Mouse (Mus musculus) monocyte, adult 2 months (primary cell): ENCODE results near the gene Fbln5.

Experiments
- DNase-seq, 2 experiments: peaks; one replicate each; pipeline ENCODE4 v3.0.0; 2022; ENCODE audit warnings: low spot score in 2 of 2, low read depth in 1 of 2

Fbln5 gene

DNA sequence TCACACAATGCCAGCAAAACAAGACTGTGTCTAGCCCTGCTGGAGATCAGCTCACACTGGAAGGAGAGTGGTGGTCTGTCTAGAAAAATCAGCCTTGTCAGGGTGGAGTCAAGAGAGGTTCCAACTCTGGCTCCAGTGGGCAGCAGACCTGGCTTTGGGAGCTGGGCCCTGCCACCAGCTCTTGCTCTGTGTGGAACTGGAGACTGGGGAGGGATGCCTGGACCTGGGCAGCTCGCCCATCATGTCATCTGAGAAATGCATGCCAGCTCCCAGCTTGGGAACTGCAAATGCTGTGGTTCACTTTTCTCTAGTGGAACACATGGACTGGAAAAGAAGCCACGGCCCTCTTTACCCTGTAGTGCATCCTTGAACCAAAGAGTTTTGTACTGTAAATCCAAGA, 8.3 kb downstream of the Fbln5 start:
- no peak for DNase-seq

- no peak for DNase-seq
Observed at GRCm38 (mm10) chr12:101807400-101807799, 11.5 kb downstream of the Fbln5 start.

- no peak for DNase-seq
Observed at GRCm38 (mm10) chr12:101802445-101802844, 16.4 kb downstream of the Fbln5 start.

- no peak for DNase-seq
Observed at GRCm38 (mm10) chr12:101801744-101802143, 17.1 kb downstream of the Fbln5 start.

DNA sequence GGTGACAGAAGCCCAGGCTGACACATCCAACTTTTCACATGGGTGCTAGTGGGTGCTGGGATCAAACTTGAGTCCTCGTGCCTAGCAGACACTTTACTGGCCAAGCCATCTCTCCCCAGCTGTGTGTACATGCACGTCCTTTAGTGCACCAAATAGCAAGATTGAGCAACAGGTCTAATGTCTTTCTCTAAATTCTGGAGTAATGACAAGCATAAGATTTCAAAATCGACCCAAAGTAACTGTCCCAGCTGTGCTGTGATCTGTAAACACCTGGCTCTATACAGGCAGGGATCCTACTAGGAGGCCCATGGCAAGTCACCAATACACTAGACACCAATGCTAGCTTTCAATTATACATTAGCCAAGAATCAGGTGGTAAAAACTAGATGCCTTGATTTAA, 17.8 kb downstream of the Fbln5 start:
- no peak for DNase-seq

DNA sequence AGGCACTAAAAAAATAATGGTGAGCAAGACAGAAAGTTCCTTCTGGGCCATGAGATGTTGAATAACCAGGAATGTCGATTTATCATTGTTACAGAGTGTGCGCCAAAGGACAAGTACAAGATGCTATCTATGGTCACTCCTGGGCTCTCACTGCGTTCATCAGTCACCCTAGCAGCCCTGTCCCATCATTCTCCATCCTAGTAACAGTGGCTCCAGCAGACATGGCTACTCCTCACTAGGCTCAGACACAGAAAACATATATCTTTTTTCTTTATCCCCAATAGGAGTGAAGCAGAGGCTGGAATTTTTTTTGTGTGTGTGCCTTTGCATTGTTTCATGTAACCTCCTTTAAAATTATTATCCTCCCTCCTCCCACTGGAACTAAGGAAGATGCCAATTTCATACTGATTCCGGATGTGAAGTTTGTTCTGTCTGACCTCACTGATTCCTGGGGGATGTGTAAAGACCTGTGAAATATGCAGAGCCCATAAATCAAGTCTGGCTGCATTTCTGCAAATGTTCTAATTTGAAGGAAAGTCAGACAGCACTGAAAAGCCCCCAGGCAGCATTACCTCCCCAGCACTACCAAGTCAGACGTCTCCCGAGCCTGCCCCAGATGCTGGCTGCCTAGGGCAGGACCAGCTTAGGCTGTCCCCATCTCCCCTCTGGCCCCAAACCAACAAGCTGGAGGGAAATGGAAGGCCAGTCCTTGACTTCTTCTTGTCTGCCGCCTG, 20.5 kb downstream of the Fbln5 start:
- DNase-seq, result no peak

- DNase-seq, result no peak
Observed at GRCm38 (mm10) chr12:101794458-101794857, 24.4 kb downstream of the Fbln5 start.

GRCm38 (mm10) chr12:101793221-101793621, 25.6 kb downstream of the Fbln5 start:
- DNase-seq, result no peak

- no peak for DNase-seq
Observed at GRCm38 (mm10) chr12:101792684-101793083, 26.2 kb downstream of the Fbln5 start.

DNA sequence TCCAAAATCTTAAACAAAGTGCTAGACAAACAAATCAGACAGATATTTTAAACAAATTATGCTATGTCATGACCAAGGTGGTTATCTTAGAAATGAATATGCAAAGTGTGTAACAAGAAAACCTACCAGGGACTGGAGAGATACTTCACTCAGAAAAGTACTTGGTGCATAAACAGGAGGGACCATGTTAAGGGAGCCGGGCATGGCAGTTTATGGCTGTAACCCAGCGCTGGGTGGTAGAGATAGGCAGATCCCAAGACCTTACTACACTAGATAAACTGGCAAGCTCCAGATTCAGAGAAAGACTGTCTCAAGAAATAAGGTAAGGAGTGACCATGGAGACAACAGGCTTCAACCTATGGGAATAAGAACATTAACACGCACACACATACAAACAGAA, 29.1 kb downstream of the Fbln5 start:
- no peak for DNase-seq

GRCm38 (mm10) chr12:101789250-101789649, 29.6 kb downstream of the Fbln5 start:
- DNase-seq, result no peak

GRCm38 (mm10) chr12:101782787-101783186, 36.1 kb downstream of the Fbln5 start:
- no peak for DNase-seq

DNA sequence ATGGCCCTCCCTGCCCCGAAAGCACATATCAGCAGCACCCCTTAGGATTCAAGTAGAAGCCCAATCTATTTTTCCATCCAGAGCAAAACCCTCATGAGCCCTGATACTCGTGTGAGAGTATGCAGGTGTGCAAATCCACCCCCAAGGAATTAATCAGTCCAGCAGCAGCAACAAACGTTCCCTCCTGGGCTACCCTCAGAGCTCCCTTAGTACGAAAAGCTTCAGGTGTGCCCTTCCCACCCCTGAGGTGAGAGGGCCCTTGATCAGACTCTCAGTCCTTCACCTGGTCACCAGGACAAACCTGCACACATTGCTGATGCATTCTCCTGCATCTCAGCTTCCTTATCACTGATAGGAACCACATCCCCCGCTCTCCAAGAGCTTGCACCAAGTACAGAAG, 37.9 kb downstream of the Fbln5 start:
- no peak for DNase-seq

- no peak for DNase-seq
Observed at GRCm38 (mm10) chr12:101777613-101778325, 41.1 kb downstream of the Fbln5 start.

- DNase-seq, result no peak
Observed at GRCm38 (mm10) chr12:101776383-101776782, 42.5 kb downstream of the Fbln5 start.

GRCm38 (mm10) chr12:101774116-101774515, 44.7 kb downstream of the Fbln5 start:
- no peak for DNase-seq

GRCm38 (mm10) chr12:101772962-101773361, 45.9 kb downstream of the Fbln5 start:
- no peak for DNase-seq

DNA sequence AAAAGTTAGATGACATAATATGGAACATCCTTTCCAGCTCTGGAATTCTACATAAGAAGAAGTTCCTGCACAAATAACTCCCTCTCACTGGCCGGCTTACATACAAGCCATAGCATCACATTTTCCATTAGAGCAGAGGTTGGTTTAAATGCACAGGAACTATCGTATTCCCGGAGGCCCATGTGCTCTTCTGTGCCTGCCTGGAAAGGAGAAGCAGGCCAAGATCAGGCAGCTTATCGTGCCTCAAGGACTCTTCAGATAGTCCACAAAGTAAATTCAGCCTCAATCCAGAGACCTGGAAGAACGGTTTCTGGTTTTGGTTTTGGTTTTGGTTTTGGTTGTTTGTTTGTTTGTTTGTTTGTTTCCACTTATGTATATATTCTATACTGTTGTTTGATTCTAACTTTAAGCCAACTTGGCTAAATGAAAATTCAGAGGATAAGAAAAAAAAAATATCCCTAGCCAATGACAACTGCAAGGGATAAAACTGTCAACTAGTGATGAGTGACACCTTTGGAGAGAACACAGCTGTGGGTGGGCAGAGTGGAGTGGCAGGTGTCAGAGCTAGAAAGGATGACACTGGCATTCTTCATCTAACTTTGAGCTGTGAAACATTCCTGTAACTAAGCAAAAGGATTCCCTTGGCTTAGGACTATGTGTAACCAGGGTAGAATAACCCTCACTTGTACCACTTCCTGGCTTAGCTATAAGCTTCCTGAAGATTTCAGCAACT, 48.4 kb downstream of the Fbln5 start:
- DNase-seq, result no peak

- no peak for DNase-seq
Observed at GRCm38 (mm10) chr12:101767306-101768053, 51.4 kb downstream of the Fbln5 start.

- DNase-seq, result no peak
Observed at GRCm38 (mm10) chr12:101766228-101766852, 52.5 kb downstream of the Fbln5 start.

- DNase-seq, result no peak
Observed at GRCm38 (mm10) chr12:101764870-101765269, 54.0 kb downstream of the Fbln5 start.
